Mouse (Mus musculus) heart, adult 2 months (tissue): Measurements from ENCODE around the gene Tcta.

ENCODE experiments used
- CTCF ChIP-seq: fragments of 200-600 bp; IDR thresholded peaks from 2 replicates; pipeline ENCODE4 v1.8.1; 2022; ENCODE audit warnings: antibody characterized with exemption, mild to moderate bottlenecking, moderate library complexity
- EP300 ChIP-seq: fragments of 200-500 bp; IDR thresholded peaks from 2 replicates; pipeline ENCODE4 v1.6.1; 2011; ENCODE audit warnings: low read depth, low read length, control low read depth; ENCODE audit not compliant: insufficient read depth
- POLR2A ChIP-seq: fragments of 200-500 bp; IDR thresholded peaks from 2 replicates; pipeline ENCODE4 v1.6.1; 2011; ENCODE audit warnings: mild to moderate bottlenecking, low read depth, low read length, control low read depth; ENCODE audit not compliant: insufficient read depth

DNA sequence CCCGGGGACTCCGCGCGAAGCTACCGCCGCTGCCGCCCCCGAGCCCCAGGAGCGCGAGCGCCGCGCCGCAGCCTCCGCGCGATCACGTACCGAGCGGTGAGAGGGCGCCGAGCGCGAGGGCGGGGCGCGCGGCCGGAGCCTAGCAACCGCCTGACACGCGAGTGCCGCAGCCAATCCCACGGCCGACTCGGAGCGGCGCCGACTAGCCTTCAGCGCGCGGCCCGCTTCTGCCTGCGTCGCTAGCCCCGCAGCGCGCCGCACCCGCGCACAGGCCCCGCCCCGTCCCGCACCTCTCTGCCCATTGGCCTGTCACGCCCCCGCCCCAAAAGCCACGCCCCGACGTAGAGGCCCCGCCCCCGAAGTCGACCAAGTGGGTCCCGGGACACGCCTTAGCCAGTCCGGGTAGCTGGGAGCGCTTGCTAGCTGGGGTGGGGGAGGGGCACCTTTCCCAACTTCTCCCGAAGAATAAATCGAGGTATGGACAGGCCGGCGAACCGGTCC is 42.2 kb downstream of the Tcta start, which contains the start of gene Dag1:
- TF ChIP-seq CTCF (no peak), EP300 (no peak), POLR2A (peak; percentile 90)
